Mouse (Mus musculus): ENCODE measurements around the gene Gse1.

- no peak for TF ChIP-seq CTCF (IDR thresholded peaks at IDR 0.05; ENCODE audit: extremely low read depth, insufficient read length, insufficient replicate concordance, low read depth, low read length)
- TF ChIP-seq POLR2A (IDR thresholded peaks at IDR 0.05; ENCODE audit: low read depth, low read length) = no peak
Observed at GRCm38 (mm10) chr8:120557170-120557965, 329.1 kb downstream of the Gse1 start.
